8 mouse cellular contexts compared by ENCODE assay signal in the genomic region with DNA sequence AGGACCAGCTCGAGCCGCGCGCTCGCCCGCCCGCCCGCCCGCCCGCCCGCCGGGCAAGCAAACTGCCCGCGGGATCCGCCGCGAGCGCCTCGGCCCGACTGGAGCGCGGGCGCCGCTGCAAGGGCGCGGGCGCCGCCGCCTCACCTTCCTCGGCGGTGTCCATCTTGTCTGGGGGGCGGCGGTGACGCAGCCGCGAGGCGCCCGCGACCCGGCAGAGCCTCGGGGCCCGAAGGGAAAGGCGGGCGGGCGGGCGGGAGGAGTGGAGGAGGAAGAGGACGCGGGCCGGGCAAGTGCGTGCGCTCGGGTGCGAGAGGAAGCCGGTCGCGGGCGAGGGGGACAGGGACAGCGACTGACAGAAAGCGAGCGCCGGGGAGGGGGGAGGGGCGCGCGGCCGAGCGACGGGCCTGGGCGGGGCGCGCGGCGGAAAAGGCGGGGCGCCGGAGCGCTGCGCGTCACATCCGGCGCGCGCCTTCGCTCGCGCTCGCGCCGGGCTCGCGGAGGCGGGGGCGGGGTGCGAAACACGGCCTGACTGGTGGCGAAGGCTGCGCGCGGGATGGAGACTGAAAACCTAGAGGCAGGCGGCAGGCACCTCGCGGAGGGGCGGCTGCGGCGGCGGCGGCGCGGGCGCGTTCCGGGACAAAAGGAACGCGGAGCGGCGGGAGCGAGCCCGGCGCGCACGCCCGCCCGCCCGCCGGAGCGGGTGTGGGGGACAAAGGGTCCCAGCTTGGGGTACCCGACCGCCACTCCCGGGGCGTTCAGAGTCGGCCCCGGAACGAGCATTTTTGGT. TPM values are rescaled to one million over a fixed set of nuclear protein-coding genes. Genes with fewer than 3 reads are reported as not detected.
DNase-seq lines count a peak whose midpoint lies in the region; ATAC-seq and TF ChIP-seq lines count a peak whose summit lies in the region.

TSS of gene March6 (minus strand) at position 395 of the 787 bp plus-strand sequence.

- H3K4me2 ChIP-seq in forebrain, postnatal 0 days (ENCODE audit: low read depth): peak within 1 kb of the TSS; percentile 67
- H3K4me2 ChIP-seq in neural tube, embryonic 15.5 days: peak within 1 kb of the TSS; percentile 66

- under 1% methylated on average over 84 of the region's 132 CpGs for WGBS in forebrain, postnatal 0 days
- WGBS in lung, adult 2 months: under 1% methylated on average over 121 of the region's 132 CpGs
- WGBS in neural tube, embryonic 15.5 days: under 1% methylated on average over 101 of the region's 132 CpGs

- in situ Hi-C loops in ES-E14 (cut with MboI; ENCODE audit: low sequenced_read_pairs in 2 of 2, unreplicated experiment in 2 of 2): no loop called here

- no peaks in the 10 kb centered on the region for H3K9me3 ChIP-seq in ES-E14 (ENCODE audit: control insufficient read depth, insufficient read depth, low read depth, low read length)
- H3K9me3 ChIP-seq in forebrain, postnatal 0 days (ENCODE audit: low read length): no peaks in the 10 kb centered on the region
- no peaks in the 10 kb centered on the region for H3K9me3 ChIP-seq in neural tube, embryonic 15.5 days (replicated peaks)

- no peak for TF ChIP-seq CTCF in forebrain, postnatal 0 days (IDR thresholded peaks at IDR 0.05; ENCODE audit: low read depth)
- no peak for TF ChIP-seq CTCF in layer of hippocampus, adult 2 months (conservative IDR thresholded peaks at IDR 0.05)
- TF ChIP-seq CTCF in lung, adult 2 months (IDR thresholded peaks at IDR 0.05; ENCODE audit: insufficient read depth, low read length): no peak

- no peaks in the 10 kb centered on the region for H3K27me3 ChIP-seq in forebrain, postnatal 0 days (ENCODE audit: insufficient read depth, low read length)
- no peaks in the 10 kb centered on the region for H3K27me3 ChIP-seq in neural tube, embryonic 15.5 days (replicated peaks)

- H3K9ac ChIP-seq in ES-E14 (ENCODE audit: insufficient read depth, low read depth, low read length, poor library complexity, severe bottlenecking): peak within 1 kb of the TSS; percentile 95
- peak within 1 kb of the TSS; percentile 90 for H3K9ac ChIP-seq in forebrain, postnatal 0 days
- peak within 1 kb of the TSS; percentile 83 for H3K9ac ChIP-seq in neural tube, embryonic 15.5 days (replicated peaks)

- H3K27ac ChIP-seq in ES-E14 (ENCODE audit: insufficient read depth, low read depth, low read length, poor library complexity, severe bottlenecking): peak within 1 kb of the TSS; percentile 97
- peak within 1 kb of the TSS; percentile 98 for H3K27ac ChIP-seq in forebrain, postnatal 0 days (ENCODE audit: low read depth, low read length)
- H3K27ac ChIP-seq in layer of hippocampus, adult 2 months: peak within 1 kb of the TSS; percentile 99
- peak within 1 kb of the TSS; percentile 98 for H3K27ac ChIP-seq in neural tube, embryonic 15.5 days (replicated peaks)

- H3K36me3 ChIP-seq in ES-E14 (ENCODE audit: control insufficient read depth, insufficient read depth, low read length, poor library complexity, severe bottlenecking): no peaks in the 10 kb centered on the region; the same call in 1 of the 2 replicates
- H3K36me3 ChIP-seq in forebrain, postnatal 0 days (ENCODE audit: insufficient read depth): no peaks in the 10 kb centered on the region
- H3K36me3 ChIP-seq in neural tube, embryonic 15.5 days: no peaks in the 10 kb centered on the region

- ATAC-seq in forebrain, postnatal 0 days: peak; percentile 96
- ATAC-seq in neural tube, embryonic 15.5 days (ENCODE audit: low FRiP score): peak; percentile 94

- peaks cover 0 to 3% of the 10 kb centered on the region in 2 experiments; a peak in 2 of 4 replicates for H3K4me1 ChIP-seq in ES-E14 (ENCODE audit: control insufficient read depth in 2 of 2, insufficient read depth in 2 of 2, low read length in 2 of 2, poor library complexity in 1 of 2)
- H3K4me1 ChIP-seq in forebrain, postnatal 0 days (ENCODE audit: insufficient read depth): peaks cover 10% of the 10 kb centered on the region
- peaks cover 4% of the 10 kb centered on the region; the same call in 1 of the 2 replicates for H3K4me1 ChIP-seq in lung, adult 2 months (ENCODE audit: control insufficient read depth, insufficient read depth, low read length)
- H3K4me1 ChIP-seq in neural tube, embryonic 15.5 days: peaks cover 34% of the 10 kb centered on the region

- DNase-seq in ES-E14 (ENCODE audit: low read depth, low spot score): peak; percentile 69
- peak; percentile 92 to 96 for DNase-seq in cerebellum, adult 18-20 months
- peak; percentile 97 for DNase-seq in forebrain, postnatal 0 days
- peak; percentile 86 for DNase-seq in heart, postnatal 36 days
- peak; percentile 90 to 92 for DNase-seq in layer of hippocampus, adult 2 months (ENCODE audit: low spot score in 2 of 2)
- peak; percentile 79 for DNase-seq in lung, adult 2 months
- DNase-seq in testis, postnatal 10 days (ENCODE audit: low spot score): peak; percentile 95

- peak within 1 kb of the TSS; percentile 83 to 86 for H3K4me3 ChIP-seq in ES-E14 (ENCODE audit: insufficient read depth in 1 of 2, low read depth in 1 of 2, low read length in 2 of 2, poor library complexity in 1 of 2, severe bottlenecking in 1 of 2)
- peak within 1 kb of the TSS; percentile 98 for H3K4me3 ChIP-seq in forebrain, postnatal 0 days (ENCODE audit: low read depth, low read length)
- peak within 1 kb of the TSS; percentile 74 for H3K4me3 ChIP-seq in layer of hippocampus, adult 2 months
- peak within 1 kb of the TSS; percentile 100 for H3K4me3 ChIP-seq in lung, adult 2 months (replicated peaks; ENCODE audit: extremely low read depth, low read depth, low read length)
- H3K4me3 ChIP-seq in neural tube, embryonic 15.5 days (replicated peaks): peak within 1 kb of the TSS; percentile 80

- peak; percentile 67; the same call in 1 of the 2 replicates for TF ChIP-seq POLR2A in lung, adult 2 months (IDR thresholded peaks at IDR 0.05; ENCODE audit: borderline replicate concordance, extremely low read depth, low read depth, low read length)

- intact Hi-C loops in heart, postnatal 36 days (cut with DNase I): loop anchor here (2.0 to 5.0 kb wide), 4 partner anchors 36 to 74 kb away; partner anchors contain the start of gene Cmbl

TF ChIP-seq in ES-E14, 5 proteins besides CTCF, POLR2A, EP300 and RAD21:
- TF ChIP-seq HCFC1 (IDR thresholded peaks at IDR 0.05; ENCODE audit: borderline replicate concordance, insufficient read depth, low read length) (no peak), MAFK (IDR thresholded peaks at IDR 0.05; ENCODE audit: insufficient read depth, low read depth, low read length) (no peak), ZNF384 (IDR thresholded peaks at IDR 0.05; ENCODE audit: low read depth, low read length) (no peak), ZC3H11A (IDR thresholded peaks at IDR 0.05; ENCODE audit: borderline replicate concordance, low read depth, low read length) (no peak), CHD2 (IDR thresholded peaks at IDR 0.05; ENCODE audit: low read depth, low read length) (no peak)
TF ChIP-seq in ES-E14: peak in this region for 0.

RNA-seq across cellular contexts. Expression of gene March6, which starts in this region (rescaled TPM):
- 67.6 and 83.4 TPM in 2 replicates for total RNA-seq in ES-E14 (2012; rRNA removed)
- 149 and 209 TPM in 2 replicates for total RNA-seq in forebrain, postnatal 0 days (2014; rRNA removed)
- polyA plus RNA-seq in forebrain, postnatal 0 days (2015; fragmentation: Nextera tagmentation; extraction: Ambion mirVana): 38.4 and 60.2 TPM in 2 replicates
- 100 to 1,000 TPM; 108 to 117 TPM for total RNA-seq in heart, postnatal 36 days (2021)
- 100 to 1,000 TPM; 186 to 194 TPM for total RNA-seq in layer of hippocampus, adult 2 months (2021)
- 14.2 and 23.8 TPM in 2 replicates for polyA plus RNA-seq in lung, adult 2 months (2012; rRNA removed)
- 57.8 and 63.2 TPM in 2 replicates for polyA plus RNA-seq in neural tube, embryonic 15.5 days (2015; fragmentation: Nextera tagmentation; extraction: Ambion mirVana)

Comparison
In these comparisons a context has a peak if more than half of its experiments do, and no peak if none do; other contexts are left out.
1. Peak in every context shown above with its lines: DNase-seq, ATAC-seq, H3K4me3 ChIP-seq and H3K27ac ChIP-seq.